Mouse (Mus musculus): Measurements from ENCODE around the gene Sfta2.

GRCm38 (mm10) chr17:35667334-35668065, 66.2 kb downstream of the Sfta2 start, which contains the start of gene Vars2:
- peak; percentile 72 to 93 for TF ChIP-seq POLR2A (IDR thresholded peaks at IDR 0.05; ENCODE audit: control insufficient read depth in 1 of 2, insufficient read depth in 1 of 2, low read depth in 1 of 2, low read length in 2 of 2, poor library complexity in 1 of 2)
- TF ChIP-seq CTCF (IDR thresholded peaks at IDR 0.05 in 2 of 3, conservative IDR thresholded peaks at IDR 0.05 in 1 of 3; ENCODE audit: control insufficient read depth in 1 of 3, insufficient read depth in 1 of 3, low read depth in 2 of 3, low read length in 3 of 3, poor library complexity in 1 of 3, severe bottlenecking in 1 of 3) = no peak
- no peak for TF ChIP-seq ZNF384 (IDR thresholded peaks at IDR 0.05; ENCODE audit: low read depth, low read length)
- no peak for TF ChIP-seq POLR2AphosphoS5 (IDR thresholded peaks at IDR 0.05; ENCODE audit: borderline replicate concordance, low read depth, low read length)
